Mouse (Mus musculus): ENCODE data around the gene 1500011B03Rik.

DNA sequence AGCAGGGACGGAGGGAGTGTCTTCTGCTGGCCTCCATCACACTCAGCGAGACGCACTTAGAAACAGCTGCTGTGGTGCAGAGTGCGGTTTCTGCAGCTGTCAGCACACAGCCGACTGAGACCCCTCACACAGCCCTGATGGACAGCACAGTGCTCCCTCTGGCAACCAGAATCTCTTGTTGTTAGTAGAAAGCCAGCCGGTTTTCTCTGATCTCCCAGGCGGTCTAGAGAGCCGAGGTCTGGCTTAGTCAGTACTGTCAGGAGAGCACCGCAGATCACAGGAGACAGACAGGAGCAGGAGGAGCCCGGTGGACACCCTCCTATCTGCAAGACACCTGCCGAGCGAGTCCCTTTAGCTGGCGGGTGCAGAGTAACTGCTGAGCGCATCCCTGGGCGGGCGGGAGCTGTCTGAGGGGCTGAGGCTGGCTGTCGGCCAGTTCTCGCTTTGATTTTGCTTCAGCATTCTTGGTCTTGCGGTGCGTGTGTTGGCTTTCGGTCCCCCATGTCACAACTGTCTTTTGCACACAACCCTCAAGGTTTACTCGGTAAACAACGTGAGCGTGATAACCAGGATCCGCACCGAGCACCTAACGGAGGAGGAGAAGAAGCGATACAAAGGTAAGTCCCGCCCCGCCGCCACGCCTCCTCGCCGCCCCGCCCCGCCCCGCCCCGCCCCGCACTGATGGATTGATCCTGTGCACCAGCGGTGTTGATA is 26.8 kb downstream of the 1500011B03Rik start:
- TF ChIP-seq GATA1 (IDR thresholded peaks at IDR 0.05; ENCODE audit: borderline replicate concordance, low read length) = no peak
- no peak for TF ChIP-seq FLI1 (IDR thresholded peaks at IDR 0.05; ENCODE audit: low read length)
